Mouse (Mus musculus) embryonic facial prominence, embryonic 11.5 days (tissue): ENCODE measurements around the gene Gm10663. TPM values are rescaled to one million over a fixed set of nuclear protein-coding genes. Genes with fewer than 3 reads are reported as not detected.
A peak's percentile ranks its signal among the peaks of the same experiment; 100 is the strongest.

Source experiments
- ATAC-seq: fragments of 200-750 bp; cut with Nextera tagmentation; replicated peaks from 2 replicates; pipeline ENCODE4 v1.8.0; 2017; ENCODE audit warnings: low read depth; ENCODE audit not compliant: insufficient number of reproducible peaks, low FRiP score, low TSS enrichment
- DNase-seq: peaks from one replicate; pipeline ENCODE4 v3.0.0-alpha.2; 2015; ENCODE audit warnings: low spot score
- H3K27ac ChIP-seq: fragments of 300-500 bp; sonication (generic); replicated peaks from 2 replicates; pipeline ENCODE4 v1.5.1; 2014; ENCODE audit warnings: mild to moderate bottlenecking, low read depth, low read length, control low read depth
- H3K27me3 ChIP-seq: fragments of 300-500 bp; sonication (generic); 2 replicates; pipeline ENCODE4 v1.6.1; 2014; ENCODE audit warnings: mild to moderate bottlenecking, low read length, moderate library complexity, mixed read lengths; ENCODE audit not compliant: control insufficient read depth, insufficient read depth
- H3K36me3 ChIP-seq: fragments of 300-500 bp; sonication (generic); replicated peaks from 2 replicates; pipeline ENCODE4 v1.6.1; 2014; ENCODE audit warnings: low read depth, mild to moderate bottlenecking, low read length, moderate library complexity, mixed read lengths; ENCODE audit not compliant: control insufficient read depth, insufficient read depth
- H3K4me1 ChIP-seq: fragments of 300-500 bp; sonication (generic); 2 replicates; pipeline ENCODE4 v1.6.1; 2014; ENCODE audit warnings: low read length, mixed read lengths; ENCODE audit not compliant: control insufficient read depth, insufficient read depth
- H3K4me2 ChIP-seq: fragments of 300-500 bp; sonication (generic); 2 replicates; pipeline ENCODE4 v1.6.1; 2014; ENCODE audit warnings: low read depth, mild to moderate bottlenecking, control low read depth, low read length, moderate library complexity
- H3K4me3 ChIP-seq: fragments of 300-500 bp; sonication (generic); 2 replicates; pipeline ENCODE4 v1.5.1; 2014; ENCODE audit warnings: low read depth, low read length, control low read depth
- H3K9ac ChIP-seq: fragments of 300-500 bp; sonication (generic); replicated peaks from 2 replicates; pipeline ENCODE4 v1.6.1; 2014; ENCODE audit warnings: mild to moderate bottlenecking, control low read depth, low read length
- H3K9me3 ChIP-seq: fragments of 300-500 bp; sonication (generic); replicated peaks from 2 replicates; pipeline ENCODE4 v1.6.1; 2016; ENCODE audit warnings: mild to moderate bottlenecking, low read length, inconsistent platforms, mixed read lengths; ENCODE audit not compliant: control insufficient read depth
- WGBS: fragments of 180-500 bp; shearing (Covaris S2); extraction: QIAGEN DNeasy Blood & Tissue Kit; methylation state at CpG from one replicate; pipeline ENCODE4 v1.1.7; 2014; 5-methylcytosine and 5-hydroxymethylcytosine counted together
- polyA plus RNA-seq: library from polyadenylated mRNA; unstranded; fragments of >200 nt; fragmentation: Nextera tagmentation; extraction: Ambion mirVana; gene quantifications from 2 replicates; pipeline ENCODE4 v1.2.1, GENCODE M21; 2014

Gm10663 gene
- polyA plus RNA-seq, 1 experiment from 2014 or later: not detected

DNA sequence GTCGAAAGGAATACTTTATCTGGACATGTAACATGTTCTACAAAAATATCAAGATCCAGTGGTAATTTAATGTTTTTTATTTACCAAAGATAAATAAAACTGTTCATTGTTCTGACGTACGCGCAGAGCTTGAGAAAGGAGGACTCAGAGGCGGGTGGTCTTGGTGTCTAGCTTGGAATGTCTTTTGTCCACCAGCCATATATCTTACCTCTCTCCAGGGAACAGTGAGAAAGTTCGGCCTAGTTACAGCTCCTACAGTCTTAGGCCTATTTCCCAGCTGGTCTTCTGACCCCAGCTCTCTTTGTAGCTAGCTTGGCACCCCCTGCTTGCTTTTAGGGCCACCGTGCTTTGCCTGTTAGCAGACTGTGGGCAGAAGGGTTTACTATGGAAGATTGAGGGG lies 14.9 kb downstream of the Gm10663 start:
- Histone ChIP-seq H3K27ac (no peak overlapping the region), H3K4me3 (no peak overlapping the region), H3K4me2 (no peak overlapping the region), H3K27me3 (no peaks in the 10 kb centered on the region), H3K4me1 (no peaks in the 10 kb centered on the region), H3K9me3 (no peaks in the 10 kb centered on the region), H3K36me3 (no peaks in the 10 kb centered on the region), H3K9ac (no peak overlapping the region)
- WGBS: 83% methylated on average over 7 of the region's 7 CpGs
- ATAC-seq (no peak), DNase-seq (no peak)

DNA sequence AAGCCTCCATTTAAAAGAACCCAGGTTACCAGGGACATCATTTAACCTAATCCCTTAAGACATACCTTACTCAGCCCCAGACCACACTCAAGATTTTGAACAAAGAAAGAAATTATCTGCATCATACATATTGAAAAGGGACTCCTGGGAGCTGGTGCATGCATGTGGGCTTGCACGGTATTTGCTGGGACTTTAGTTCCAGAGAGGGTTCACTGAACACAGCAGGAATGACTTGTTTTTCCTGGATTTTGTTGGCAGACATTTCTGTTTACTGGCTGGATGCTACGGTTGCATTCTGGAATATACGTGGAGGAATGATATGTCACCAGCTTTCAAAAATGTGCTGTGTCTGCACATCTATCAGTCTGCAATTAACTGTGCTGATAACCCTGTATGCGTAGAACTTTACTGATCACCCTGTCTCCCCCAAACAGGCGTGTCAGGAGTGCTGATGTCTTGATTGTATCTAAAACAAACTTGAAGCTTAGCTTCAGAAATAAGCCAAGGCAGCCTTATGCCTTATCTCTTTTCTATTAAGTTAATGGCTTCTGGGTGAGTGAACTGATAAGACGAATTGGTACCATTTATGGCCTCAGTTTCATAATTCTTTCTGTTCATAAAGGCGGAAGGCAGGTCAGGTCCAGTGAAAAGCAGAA lies 23.1 kb downstream of the Gm10663 start:
- ATAC-seq (no peak), DNase-seq (no peak)
- H3K4me2 ChIP-seq: no peak overlapping the region
- WGBS: 81% methylated on average over 7 of the region's 7 CpGs
- no peaks in the 10 kb centered on the region for H3K27me3 ChIP-seq
- no peak overlapping the region for H3K27ac ChIP-seq
- no peaks in the 10 kb centered on the region for H3K36me3 ChIP-seq
- H3K4me1 ChIP-seq: no peaks in the 10 kb centered on the region
- no peaks in the 10 kb centered on the region for H3K9me3 ChIP-seq
- no peak overlapping the region for H3K4me3 ChIP-seq
- no peak overlapping the region for H3K9ac ChIP-seq

DNA sequence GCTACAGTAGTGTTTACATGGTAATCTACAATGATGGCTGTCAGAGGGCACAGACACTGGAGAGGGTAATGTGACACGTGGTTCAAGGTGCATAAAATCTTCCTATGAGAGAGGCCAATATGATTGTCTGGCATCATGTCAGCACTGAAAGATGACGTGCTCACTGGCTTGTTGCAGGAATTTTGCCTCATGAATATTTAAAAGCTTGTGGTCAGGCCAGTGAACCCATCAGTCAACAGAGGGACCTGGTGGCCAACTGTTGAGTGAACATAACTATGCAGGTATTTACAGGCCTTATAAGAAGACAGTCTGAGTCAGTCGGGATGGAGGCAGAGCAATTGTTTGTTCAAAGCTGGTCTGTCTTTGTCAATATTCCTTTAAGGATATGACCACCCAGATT lies 24.9 kb downstream of the Gm10663 start:
- H3K9ac ChIP-seq: no peak overlapping the region
- H3K4me1 ChIP-seq: no peaks in the 10 kb centered on the region
- H3K36me3 ChIP-seq: no peaks in the 10 kb centered on the region
- DNase-seq: no peak
- ATAC-seq: no peak
- H3K4me2 ChIP-seq: no peak overlapping the region
- H3K27ac ChIP-seq: no peak overlapping the region
- H3K4me3 ChIP-seq: no peak overlapping the region
- 66% methylated on average over 3 of the region's 3 CpGs for WGBS
- no peaks in the 10 kb centered on the region for H3K9me3 ChIP-seq
- no peaks in the 10 kb centered on the region for H3K27me3 ChIP-seq

DNA sequence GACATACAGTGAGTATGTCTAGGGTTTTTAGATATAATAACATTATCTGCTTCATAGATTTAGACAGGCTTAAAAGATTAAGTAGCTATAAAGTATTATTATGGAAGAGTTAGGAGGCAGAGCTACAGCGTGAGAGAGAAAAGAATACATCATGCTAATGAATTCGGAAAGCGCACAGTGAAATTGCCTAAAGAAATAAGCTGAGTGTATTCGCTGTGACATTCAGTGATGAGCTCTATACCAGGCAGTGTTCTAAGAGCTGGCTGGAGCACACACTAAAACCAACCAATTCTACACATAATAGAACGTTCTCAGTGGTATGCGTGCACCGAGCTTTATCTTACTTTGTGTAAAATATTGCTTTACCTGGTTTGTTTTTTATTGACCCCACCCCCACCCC lies 28.8 kb downstream of the Gm10663 start:
- WGBS: 87% methylated on average over 7 of the region's 7 CpGs
- no peaks in the 10 kb centered on the region for H3K27me3 ChIP-seq
- ATAC-seq: no peak

DNA sequence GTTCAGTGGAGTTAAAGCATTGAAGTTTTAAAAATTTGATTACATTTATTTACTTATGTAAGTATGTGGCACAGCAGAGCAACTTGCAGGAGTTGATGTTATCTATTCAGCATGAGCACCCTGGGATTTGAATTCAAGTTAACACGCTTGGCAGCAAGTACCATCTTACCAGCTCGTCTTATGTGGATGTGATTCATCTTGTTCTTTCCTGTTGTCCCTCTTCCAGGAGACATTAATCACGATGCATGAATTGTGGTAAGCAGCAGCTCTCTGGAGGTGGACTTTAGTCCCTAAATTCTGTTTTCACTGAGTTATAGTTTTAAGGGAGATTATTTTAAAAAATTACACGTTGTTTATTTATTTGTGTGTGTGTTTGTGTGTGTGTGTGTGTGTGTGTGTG lies 29.2 kb downstream of the Gm10663 start:
- Histone ChIP-seq H3K36me3 (no peaks in the 10 kb centered on the region), H3K27ac (no peak overlapping the region), H3K27me3 (no peaks in the 10 kb centered on the region), H3K9ac (no peak overlapping the region), H3K4me2 (no peak overlapping the region), H3K4me1 (no peaks in the 10 kb centered on the region), H3K9me3 (no peaks in the 10 kb centered on the region), H3K4me3 (no peak overlapping the region)
- ATAC-seq (no peak), DNase-seq (no peak)
- 81% methylated on average over 4 of the region's 4 CpGs for WGBS

More for the DNA sequence above, 28.8 kb downstream of the Gm10663 start:
- H3K4me1 ChIP-seq: no peaks in the 10 kb centered on the region
- no peak for DNase-seq
- H3K9ac ChIP-seq: no peak overlapping the region
- H3K27ac ChIP-seq: no peak overlapping the region
- no peak overlapping the region for H3K4me2 ChIP-seq
- H3K36me3 ChIP-seq: no peaks in the 10 kb centered on the region
- no peak overlapping the region for H3K4me3 ChIP-seq
- H3K9me3 ChIP-seq: no peaks in the 10 kb centered on the region

DNA sequence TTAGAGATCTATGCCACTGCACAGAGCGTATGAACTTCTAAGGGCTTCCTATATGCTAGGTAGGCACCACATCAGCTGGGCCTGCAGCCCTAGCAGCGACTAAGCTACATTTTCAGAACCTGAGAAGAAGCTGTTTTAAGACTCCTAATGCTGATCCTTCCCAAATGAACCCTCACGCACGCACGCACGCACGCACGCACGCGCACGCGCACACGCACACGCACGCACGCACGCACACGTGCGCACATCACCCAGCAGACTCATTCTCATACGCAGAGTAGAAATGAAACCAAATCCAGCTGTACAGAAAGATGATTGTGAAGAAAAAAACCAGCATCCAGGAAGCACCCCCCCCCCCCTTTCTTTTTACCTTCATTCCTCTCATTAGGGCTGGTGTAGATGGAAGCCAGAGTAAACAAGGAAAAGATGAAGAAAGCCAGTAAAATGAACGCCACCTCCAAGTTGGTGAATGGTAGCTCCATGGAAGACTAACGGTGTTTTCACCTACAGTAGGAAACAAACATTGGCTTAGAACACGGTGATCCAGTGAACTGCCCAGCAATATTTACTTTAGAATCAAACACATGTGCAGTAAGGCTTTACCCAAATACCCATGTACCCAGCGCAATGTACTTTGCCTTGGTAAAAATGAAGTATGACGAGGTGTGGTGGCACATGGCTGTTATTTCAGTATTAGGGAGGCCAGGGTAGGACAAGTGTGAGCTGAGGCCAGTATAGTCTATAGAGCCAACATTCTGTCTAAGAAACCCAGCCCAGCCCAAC lies 33.3 kb downstream of the Gm10663 start:
- no peaks in the 10 kb centered on the region for H3K27me3 ChIP-seq
- 93% methylated on average over 25 of the region's 25 CpGs for WGBS
- no peaks in the 10 kb centered on the region for H3K9me3 ChIP-seq
- DNase-seq: no peak
- H3K4me1 ChIP-seq: no peaks in the 10 kb centered on the region
- H3K27ac ChIP-seq: no peak overlapping the region
- H3K4me2 ChIP-seq: no peak overlapping the region
- ATAC-seq: no peak
- no peak overlapping the region for H3K4me3 ChIP-seq
- no peaks in the 10 kb centered on the region for H3K36me3 ChIP-seq
- no peak overlapping the region for H3K9ac ChIP-seq

DNA sequence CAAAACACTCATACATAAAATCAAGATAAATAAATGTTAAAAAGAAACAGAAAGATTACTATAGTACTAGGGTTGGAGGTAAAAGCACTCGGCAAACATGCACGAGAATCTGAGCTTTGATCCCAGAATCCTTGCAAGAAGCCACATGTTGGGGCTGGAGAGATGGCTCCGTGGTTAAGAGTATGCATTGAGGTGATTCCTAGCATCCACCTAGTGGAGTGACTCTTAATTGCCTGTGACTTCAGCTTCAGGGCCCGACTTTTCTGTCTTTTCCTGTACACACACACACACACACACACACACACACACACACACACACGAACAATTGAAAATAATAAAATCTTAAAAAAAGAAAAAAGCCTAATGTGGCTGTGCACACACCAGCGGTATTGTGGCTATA lies 34.1 kb downstream of the Gm10663 start:
- Histone ChIP-seq H3K9ac (no peak overlapping the region), H3K36me3 (no peaks in the 10 kb centered on the region), H3K9me3 (no peaks in the 10 kb centered on the region), H3K27me3 (no peaks in the 10 kb centered on the region), H3K4me1 (no peaks in the 10 kb centered on the region), H3K4me3 (no peak overlapping the region), H3K27ac (no peak overlapping the region), H3K4me2 (no peak overlapping the region)
- ATAC-seq: no peak
- no peak for DNase-seq
- WGBS: 82% methylated on average over 6 of the region's 6 CpGs

DNA sequence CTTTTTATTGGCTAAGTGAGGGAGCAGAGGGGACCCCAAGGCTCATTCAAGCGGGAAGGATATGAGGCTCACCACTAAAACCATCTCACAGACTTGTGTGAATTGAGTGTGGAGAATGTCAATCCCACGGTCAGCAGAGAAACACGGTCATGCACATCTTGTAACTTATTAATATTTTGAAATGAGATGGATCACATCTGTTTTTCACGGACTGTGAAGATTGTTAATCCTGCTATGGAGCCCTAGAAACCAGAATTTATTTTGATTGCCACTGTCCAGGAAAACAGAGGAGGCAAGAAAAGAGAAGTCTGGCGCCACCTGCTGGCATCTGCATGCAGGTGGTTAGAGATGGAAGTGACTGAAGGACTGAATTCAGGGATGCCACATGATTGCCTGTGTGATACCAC lies 35.5 kb downstream of the Gm10663 start:
- Histone ChIP-seq H3K27ac (no peak overlapping the region), H3K36me3 (no peaks in the 10 kb centered on the region), H3K4me1 (no peaks in the 10 kb centered on the region), H3K9ac (no peak overlapping the region), H3K4me3 (no peak overlapping the region), H3K4me2 (no peak overlapping the region), H3K9me3 (no peaks in the 10 kb centered on the region), H3K27me3 (no peaks in the 10 kb centered on the region)
- ATAC-seq: no peak; the same call in 1 of the 2 replicates
- 39% methylated on average over 5 of the region's 5 CpGs for WGBS
- peak; percentile 82 for DNase-seq
